Mouse (Mus musculus) midbrain, embryonic 12.5 days (tissue): ENCODE measurements around the gene Ppara. TPM values are rescaled to one million over a fixed set of nuclear protein-coding genes. Genes with fewer than 3 reads are reported as not detected.

Experiments
- ATAC-seq: fragments of 200-750 bp; cut with Nextera tagmentation; 2 replicates; pipeline ENCODE4 v1.8.0; 2017; ENCODE audit warnings: low read depth, moderate TSS enrichment, moderate library complexity; ENCODE audit not compliant: low FRiP score
- H3K27ac ChIP-seq: fragments of 300-500 bp; sonication (generic); replicated peaks from 2 replicates; pipeline ENCODE4 v1.5.1; 2016; ENCODE audit warnings: mild to moderate bottlenecking
- H3K27me3 ChIP-seq: fragments of 300-500 bp; sonication (generic); 2 replicates; pipeline ENCODE4 v1.6.1; 2016; ENCODE audit warnings: mild to moderate bottlenecking
- H3K36me3 ChIP-seq: fragments of 300-500 bp; sonication (generic); 2 replicates; pipeline ENCODE4 v1.6.1; 2016
- H3K4me1 ChIP-seq: fragments of 300-500 bp; sonication (generic); 2 replicates; pipeline ENCODE4 v1.6.1; 2016
- H3K4me2 ChIP-seq: fragments of 300-500 bp; sonication (generic); replicated peaks from 2 replicates; pipeline ENCODE4 v1.6.1; 2016; ENCODE audit warnings: mild to moderate bottlenecking, moderate library complexity
- H3K4me3 ChIP-seq: fragments of 300-500 bp; sonication (generic); 2 replicates; pipeline ENCODE4 v1.5.1; 2016; ENCODE audit warnings: mild to moderate bottlenecking
- H3K9ac ChIP-seq: fragments of 300-500 bp; sonication (generic); replicated peaks from 2 replicates; pipeline ENCODE4 v1.6.1; 2016; ENCODE audit warnings: mild to moderate bottlenecking, moderate library complexity
- H3K9me3 ChIP-seq: fragments of 300-500 bp; sonication (generic); 2 replicates; pipeline ENCODE4 v1.6.1; 2016; ENCODE audit warnings: mild to moderate bottlenecking
- WGBS: fragments of 180-500 bp; shearing (Covaris S2); methylation state at CpG from one replicate; pipeline ENCODE4 v1.1.7; 2016; 5-methylcytosine and 5-hydroxymethylcytosine counted together
- polyA plus RNA-seq: library from polyadenylated mRNA; unstranded; fragments of >200 nt; fragmentation: Nextera tagmentation; extraction: Ambion mirVana; gene quantifications from 2 replicates; pipeline ENCODE4 v1.2.1, GENCODE M21; 2016

The Ppara gene
- polyA plus RNA-seq, 1 experiment from 2014 or later: 0.79 TPM

GRCm38 (mm10) chr15:85698345-85699034 is 36.3 kb upstream of the Ppara start:
- Histone ChIP-seq H3K27ac (no peak overlapping the region), H3K4me3 (no peak overlapping the region), H3K4me1 (no peaks in the 10 kb centered on the region), H3K9ac (no peak overlapping the region), H3K4me2 (no peak overlapping the region), H3K9me3 (no peaks in the 10 kb centered on the region), H3K36me3 (peaks cover 32% of the 10 kb centered on the region), H3K27me3 (peaks cover 22% of the 10 kb centered on the region; the same call in 1 of the 2 replicates)
- ATAC-seq: no peak
- 92% methylated on average over 14 of the region's 14 CpGs for WGBS

- Histone ChIP-seq H3K4me1 (no peaks in the 10 kb centered on the region), H3K4me2 (no peak overlapping the region), H3K4me3 (no peak overlapping the region), H3K36me3 (peaks cover 23% of the 10 kb centered on the region), H3K27ac (no peak overlapping the region), H3K27me3 (peaks cover 15% of the 10 kb centered on the region; the same call in 1 of the 2 replicates), H3K9ac (no peak overlapping the region), H3K9me3 (no peaks in the 10 kb centered on the region)
- 94% methylated on average over 5 of the region's 5 CpGs for WGBS
- no peak for ATAC-seq
These were observed 35.3 kb upstream of the Ppara start for GRCm38 (mm10) chr15:85699452-85699851.

DNA sequence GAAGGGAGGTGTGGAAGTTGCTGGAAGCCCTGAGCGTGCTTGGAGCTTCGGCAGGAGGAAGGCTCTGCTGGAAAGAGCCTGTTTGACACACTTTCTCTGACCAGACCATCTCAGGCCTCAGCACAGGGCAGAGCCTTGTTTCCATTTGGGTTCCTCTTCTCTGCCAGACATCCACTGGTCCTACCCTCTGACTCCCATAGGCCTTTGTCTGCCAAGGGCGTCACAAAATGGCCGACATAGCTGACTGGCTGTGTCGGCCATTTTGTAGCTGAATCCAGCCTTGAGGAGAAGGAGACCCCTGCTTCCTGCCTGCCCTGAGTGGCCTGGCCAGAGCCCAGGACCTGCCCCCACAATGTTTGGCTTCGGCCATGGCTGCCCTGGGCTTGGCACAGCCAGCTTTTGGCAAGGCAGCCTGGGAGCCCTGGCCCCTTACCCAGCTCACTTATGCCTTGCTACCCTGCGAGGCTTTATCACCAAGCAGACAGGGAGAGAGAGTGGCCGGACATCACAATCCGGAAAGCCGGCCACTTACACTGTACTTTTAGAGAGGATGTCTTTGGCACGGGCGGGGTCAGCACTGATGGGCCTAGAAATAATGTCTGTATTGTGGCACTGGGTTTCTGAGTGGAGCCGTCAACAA is 34.8 kb upstream of the Ppara start:
- Histone ChIP-seq H3K4me2 (no peak overlapping the region), H3K27me3 (peaks cover 11% of the 10 kb centered on the region; the same call in 1 of the 2 replicates), H3K9me3 (no peaks in the 10 kb centered on the region), H3K36me3 (peaks cover 22% of the 10 kb centered on the region), H3K27ac (no peak overlapping the region), H3K9ac (no peak overlapping the region), H3K4me1 (no peaks in the 10 kb centered on the region), H3K4me3 (no peak overlapping the region)
- WGBS: 95% methylated on average over 13 of the region's 13 CpGs
- ATAC-seq: no peak

- peaks cover 18% of the 10 kb centered on the region for H3K36me3 ChIP-seq
These were observed 34.1 kb upstream of the Ppara start for GRCm38 (mm10) chr15:85700716-85701115.

DNA sequence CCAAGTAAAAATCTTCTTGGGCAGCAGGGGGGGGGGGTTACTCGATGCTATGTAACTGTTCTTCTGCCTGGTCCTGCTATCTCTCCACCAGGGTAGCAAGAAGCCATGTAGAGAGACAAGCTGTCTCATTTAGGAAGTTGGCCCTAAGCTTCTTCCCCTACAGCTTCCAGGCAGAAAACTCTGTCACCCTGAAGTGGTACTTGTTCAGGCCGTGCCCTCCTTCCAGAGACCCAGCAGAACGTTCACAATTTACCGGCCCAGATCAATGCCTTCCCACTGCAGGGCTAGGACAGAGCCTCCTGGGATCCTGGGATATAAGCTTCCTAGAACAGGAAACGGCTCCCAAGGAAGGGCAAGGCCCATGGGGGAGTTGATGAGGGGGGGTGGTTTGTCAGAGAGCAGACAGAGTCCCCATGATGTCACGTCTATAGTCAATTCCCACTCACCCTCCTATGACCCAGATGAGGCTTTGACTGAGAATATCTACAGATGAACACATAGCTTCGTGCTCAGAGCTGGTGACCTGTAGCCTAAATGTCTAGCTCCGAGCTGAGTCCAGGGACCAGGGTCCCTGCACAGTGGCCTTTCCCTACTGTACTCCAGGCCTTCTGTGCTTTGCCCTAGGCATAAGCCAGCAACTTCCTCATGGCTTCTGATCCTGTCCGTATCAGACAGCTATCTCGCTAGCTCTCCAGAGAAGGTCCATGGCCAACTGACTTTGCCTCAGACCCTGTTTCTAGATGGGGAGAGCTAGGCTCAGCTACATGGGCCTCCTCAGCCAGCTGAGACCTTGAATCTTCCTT is 33.5 kb upstream of the Ppara start:
- WGBS: 81% methylated on average over 10 of the region's 10 CpGs
- ATAC-seq: no peak
- Histone ChIP-seq H3K4me2 (no peak overlapping the region), H3K4me3 (no peak overlapping the region), H3K36me3 (peaks cover 18% of the 10 kb centered on the region), H3K4me1 (no peaks in the 10 kb centered on the region), H3K27me3 (0 out of 2 replicates have a peak, but pooled peaks cover 5% of the 10 kb centered on the region), H3K9me3 (no peaks in the 10 kb centered on the region), H3K9ac (no peak overlapping the region), H3K27ac (no peak overlapping the region)

More at GRCm38 (mm10) chr15:85700716-85701115, 34.1 kb upstream of the Ppara start:
- H3K27ac ChIP-seq: no peak overlapping the region
- H3K27me3 ChIP-seq: 0 out of 2 replicates have a peak, but pooled peaks cover 5% of the 10 kb centered on the region
- H3K9ac ChIP-seq: no peak overlapping the region
- no peak for ATAC-seq
- H3K4me2 ChIP-seq: no peak overlapping the region
- H3K9me3 ChIP-seq: no peaks in the 10 kb centered on the region
- H3K4me3 ChIP-seq: no peak overlapping the region
- 93% methylated on average over 9 of the region's 9 CpGs for WGBS
- H3K4me1 ChIP-seq: no peaks in the 10 kb centered on the region

GRCm38 (mm10) chr15:85702411-85702951 is 32.3 kb upstream of the Ppara start:
- Histone ChIP-seq H3K9ac (no peak overlapping the region), H3K4me3 (no peak overlapping the region), H3K9me3 (no peaks in the 10 kb centered on the region), H3K4me2 (no peak overlapping the region), H3K36me3 (peaks cover 18% of the 10 kb centered on the region), H3K4me1 (no peaks in the 10 kb centered on the region), H3K27me3 (peaks cover 6% of the 10 kb centered on the region; the same call in 1 of the 2 replicates), H3K27ac (no peak overlapping the region)
- WGBS: 85% methylated on average over 13 of the region's 13 CpGs
- ATAC-seq: no peak

GRCm38 (mm10) chr15:85703194-85703641 is 31.6 kb upstream of the Ppara start:
- no peaks in the 10 kb centered on the region for H3K4me1 ChIP-seq
- ATAC-seq: no peak
- peaks cover 18% of the 10 kb centered on the region for H3K36me3 ChIP-seq
- H3K9ac ChIP-seq: no peak overlapping the region
- H3K27ac ChIP-seq: no peak overlapping the region
- H3K4me3 ChIP-seq: no peak overlapping the region
- no peak overlapping the region for H3K4me2 ChIP-seq
- peaks cover 13% of the 10 kb centered on the region; the same call in 1 of the 2 replicates for H3K27me3 ChIP-seq
- WGBS: 79% methylated on average over 11 of the region's 11 CpGs
- H3K9me3 ChIP-seq: no peaks in the 10 kb centered on the region

- Histone ChIP-seq H3K4me3 (no peak overlapping the region), H3K27me3 (peaks cover 15% of the 10 kb centered on the region; the same call in 1 of the 2 replicates), H3K9me3 (no peaks in the 10 kb centered on the region), H3K36me3 (peaks cover 13% of the 10 kb centered on the region), H3K4me1 (no peaks in the 10 kb centered on the region), H3K4me2 (no peak overlapping the region), H3K9ac (no peak overlapping the region), H3K27ac (no peak overlapping the region)
- 84% methylated on average over 4 of the region's 4 CpGs for WGBS
- ATAC-seq: no peak
These were observed 30.9 kb upstream of the Ppara start for GRCm38 (mm10) chr15:85703858-85704257.

- Histone ChIP-seq H3K27me3 (peaks cover 17% of the 10 kb centered on the region; the same call in 1 of the 2 replicates), H3K9me3 (no peaks in the 10 kb centered on the region), H3K4me1 (no peaks in the 10 kb centered on the region), H3K36me3 (peaks cover 10% of the 10 kb centered on the region), H3K9ac (no peak overlapping the region), H3K27ac (no peak overlapping the region), H3K4me2 (no peak overlapping the region), H3K4me3 (no peak overlapping the region)
- WGBS: 80% methylated on average over 8 of the region's 8 CpGs
- no peak for ATAC-seq
These were observed 30.3 kb upstream of the Ppara start for GRCm38 (mm10) chr15:85704341-85705012.

DNA sequence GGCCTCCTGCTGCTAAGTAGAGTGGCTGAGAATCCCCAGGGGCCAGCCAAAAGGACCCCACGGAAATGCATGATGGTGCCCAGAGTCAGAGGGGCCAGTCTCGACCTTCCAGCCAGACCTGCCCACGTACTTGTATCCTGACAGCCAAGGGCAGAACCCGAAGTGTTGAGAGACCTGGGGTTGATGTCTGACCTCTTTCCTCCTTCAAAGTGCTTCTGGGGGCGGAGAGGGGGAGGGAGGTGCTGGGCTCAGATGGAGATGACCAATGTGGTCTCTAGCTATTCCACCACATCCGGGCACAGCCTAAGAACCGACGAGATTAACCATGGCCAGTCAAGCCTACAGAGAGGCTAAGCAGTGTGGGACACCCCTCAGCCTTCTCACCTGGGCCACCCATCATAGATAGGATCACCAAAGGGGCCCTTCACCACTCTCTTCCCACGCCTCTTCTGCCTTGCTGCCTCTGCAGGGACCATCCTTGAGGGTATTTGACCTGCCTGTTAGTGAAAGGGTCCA is 29.7 kb upstream of the Ppara start:
- H3K4me1 ChIP-seq: no peaks in the 10 kb centered on the region
- peaks cover 17% of the 10 kb centered on the region; the same call in 1 of the 2 replicates for H3K27me3 ChIP-seq
- H3K4me2 ChIP-seq: no peak overlapping the region
- no peak overlapping the region for H3K27ac ChIP-seq
- no peaks in the 10 kb centered on the region for H3K9me3 ChIP-seq
- peaks cover 10% of the 10 kb centered on the region for H3K36me3 ChIP-seq
- H3K9ac ChIP-seq: no peak overlapping the region
- 86% methylated on average over 9 of the region's 9 CpGs for WGBS
- no peak for ATAC-seq
- no peak overlapping the region for H3K4me3 ChIP-seq
